Mouse (Mus musculus) kidney, adult 18-20 months (tissue): ENCODE results near the gene Fcgr1.
"Not testable (repeated sequence)": the region's sequence is repeated elsewhere in the genome, so short reads cannot be mapped to it uniquely, and the experiment has no call there.

ENCODE experiments used
- DNase-seq: peaks from one replicate; pipeline ENCODE4 v3.0.0; 2021

Gene Fcgr1

DNA sequence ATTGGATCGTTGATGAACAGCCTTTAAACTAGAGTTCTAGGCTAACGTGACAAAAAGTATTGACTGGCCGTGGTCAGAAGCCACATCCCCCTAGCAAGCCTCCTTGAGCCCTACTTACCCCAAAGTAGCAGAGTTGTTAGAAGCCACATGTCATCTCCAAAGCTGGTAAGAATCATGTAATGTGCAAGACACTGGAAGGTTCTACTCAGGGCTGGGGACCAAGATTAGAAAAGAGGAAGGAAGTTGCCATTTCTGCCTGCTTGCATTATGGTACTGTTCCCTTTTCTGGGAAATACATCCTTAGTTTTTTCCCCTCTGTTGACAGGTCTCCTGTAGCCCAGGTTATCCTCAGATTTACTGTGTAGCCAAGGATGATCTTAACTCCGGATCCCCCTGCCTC is at the start of gene Fcgr1:
TSS of gene Fcgr1 (minus strand) at position 183 of the 400 bp plus-strand sequence.
- DNase-seq = no peak

DNA sequence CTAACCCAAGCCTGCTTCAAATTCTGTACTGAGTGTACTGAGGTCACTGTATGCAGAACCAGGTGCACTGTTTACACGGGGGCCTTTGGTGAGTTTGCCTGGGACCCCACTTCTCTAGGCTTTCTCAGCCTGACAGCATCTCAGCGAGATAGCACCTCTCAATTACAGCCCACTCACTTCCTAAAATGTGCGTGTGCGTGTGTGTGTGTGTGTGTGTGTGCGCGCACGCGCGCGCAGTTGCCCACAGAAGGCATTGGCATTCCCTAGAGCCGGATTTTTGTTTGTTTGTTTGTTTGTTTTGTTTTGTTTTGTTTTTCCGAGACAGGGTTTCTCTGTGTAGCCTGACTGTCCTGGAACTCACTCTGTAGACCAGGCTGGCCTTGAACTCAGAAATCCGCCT is 48.9 kb upstream of the Fcgr1 start:
- DNase-seq = not testable (repeated sequence)

DNA sequence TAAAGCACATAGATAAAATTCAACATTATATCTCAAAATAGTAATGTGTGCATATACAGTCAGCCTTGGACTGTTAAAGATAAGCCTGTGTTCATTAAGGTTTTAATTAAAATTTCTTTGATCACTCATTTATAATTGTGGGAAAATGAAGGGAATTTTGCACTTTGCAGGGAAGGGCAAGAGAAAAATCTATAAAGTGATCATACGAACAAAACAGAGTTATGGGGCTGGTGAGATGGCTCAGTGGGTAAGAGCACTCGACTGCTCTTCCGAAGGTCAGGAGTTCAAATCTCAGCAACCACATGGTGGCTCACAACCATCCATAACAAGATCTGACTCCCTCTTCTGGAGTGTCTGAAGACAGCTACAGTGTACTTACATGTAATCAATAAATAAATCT is 48.3 kb upstream of the Fcgr1 start:
- DNase-seq = not testable (repeated sequence)

DNA sequence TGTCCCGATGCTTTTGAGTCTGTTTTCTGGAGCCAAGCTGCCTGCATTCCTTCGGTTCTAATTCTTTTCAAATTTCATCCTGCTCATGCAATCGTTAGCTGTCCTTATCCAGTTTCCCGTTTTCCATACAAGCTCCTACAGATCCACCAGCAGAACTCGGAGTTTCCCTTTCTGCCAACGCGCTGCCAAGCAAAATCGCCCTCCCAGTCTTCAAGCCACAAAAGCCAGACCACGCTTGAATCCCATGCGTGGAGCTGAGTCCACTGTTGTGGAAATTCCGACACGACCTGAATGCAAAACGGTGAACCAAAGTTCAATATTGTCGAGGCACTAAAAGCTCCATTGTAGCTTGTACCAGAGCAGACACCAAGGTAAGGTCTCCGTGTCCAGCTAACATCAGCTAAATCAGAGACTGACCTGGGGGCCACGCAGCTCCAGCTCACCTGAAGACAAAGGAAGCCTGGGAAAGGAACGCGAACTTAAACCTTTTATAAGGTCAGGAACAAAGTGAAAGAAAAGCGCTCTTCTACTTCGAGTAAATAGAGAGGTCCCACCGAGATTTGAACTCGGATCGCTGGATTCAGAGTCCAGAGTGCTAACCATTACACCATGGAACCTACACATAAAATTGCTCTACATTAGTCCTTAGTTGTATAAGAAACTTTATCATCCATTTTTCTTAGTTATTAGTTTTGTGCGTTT is 47.0 kb upstream of the Fcgr1 start:
- DNase-seq = peak; percentile 28

DNA sequence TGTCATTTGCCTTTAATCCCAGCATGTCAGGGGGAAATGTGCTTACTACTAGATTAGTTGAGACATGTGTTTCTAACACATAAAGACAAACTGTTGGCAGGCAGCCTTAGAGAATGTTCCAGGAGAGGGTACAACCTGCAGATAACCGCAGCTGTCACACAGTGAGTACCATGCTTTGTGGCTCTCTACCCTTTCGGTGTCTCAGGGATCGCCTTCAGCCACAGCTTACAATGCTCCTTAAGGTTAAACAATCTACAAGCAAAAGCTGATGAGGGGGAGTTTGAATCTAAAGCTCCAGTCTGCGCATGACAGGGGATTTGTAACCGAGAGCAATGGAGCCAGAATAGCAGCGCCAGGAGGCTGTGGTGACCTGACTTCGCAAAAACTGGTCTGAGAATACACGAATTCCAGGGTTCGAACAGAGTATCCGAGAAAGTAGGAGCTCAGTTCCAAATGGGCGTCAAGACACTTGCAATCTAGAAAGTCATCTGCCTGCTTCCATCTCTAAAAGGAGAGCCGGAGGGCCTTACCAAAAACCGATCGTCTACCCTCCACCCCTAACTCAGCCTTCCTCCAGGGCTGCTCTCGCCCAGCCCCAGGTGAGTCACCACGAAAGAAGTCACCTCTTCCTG is 45.2 kb upstream of the Fcgr1 start:
- no peak for DNase-seq

DNA sequence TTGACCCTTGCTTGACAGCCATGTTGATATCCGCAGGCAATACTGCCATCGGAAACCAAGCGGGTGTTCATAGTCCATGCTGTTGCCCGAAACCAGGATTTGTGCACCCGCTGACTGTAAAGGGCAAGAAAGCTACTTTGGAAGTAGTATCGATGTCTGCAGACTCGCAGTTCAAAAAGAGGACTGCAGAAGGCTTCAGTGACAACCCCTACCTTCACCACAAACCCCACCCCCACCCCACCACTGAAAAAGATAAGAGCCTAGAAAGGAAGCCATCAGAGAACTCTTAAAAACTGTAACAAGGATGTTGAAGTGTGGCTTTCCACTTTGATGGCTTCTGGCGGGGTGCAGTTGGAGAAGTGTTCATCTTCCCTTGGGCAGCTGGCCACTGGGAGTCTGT is 44.3 kb upstream of the Fcgr1 start:
- DNase-seq = no peak

DNA sequence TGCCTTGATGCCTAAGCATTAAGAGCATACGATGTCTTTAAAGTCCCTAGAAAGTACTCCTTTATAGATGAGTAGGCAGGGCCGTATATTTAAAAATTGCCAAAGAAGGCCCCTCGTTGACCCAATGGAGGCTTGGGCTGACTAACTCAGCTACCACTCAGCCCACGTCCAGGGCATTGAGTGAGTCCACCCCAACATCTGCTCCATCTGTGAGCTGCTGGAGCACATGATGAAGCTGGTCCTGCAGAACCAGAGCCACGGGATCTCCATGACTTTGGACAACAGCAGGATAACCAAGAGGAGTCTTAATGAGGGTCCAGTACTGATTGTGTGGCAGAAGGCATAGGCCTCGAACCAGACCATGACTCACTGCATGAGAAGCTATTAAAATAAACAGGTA is 43.5 kb upstream of the Fcgr1 start:
- DNase-seq = no peak

DNA sequence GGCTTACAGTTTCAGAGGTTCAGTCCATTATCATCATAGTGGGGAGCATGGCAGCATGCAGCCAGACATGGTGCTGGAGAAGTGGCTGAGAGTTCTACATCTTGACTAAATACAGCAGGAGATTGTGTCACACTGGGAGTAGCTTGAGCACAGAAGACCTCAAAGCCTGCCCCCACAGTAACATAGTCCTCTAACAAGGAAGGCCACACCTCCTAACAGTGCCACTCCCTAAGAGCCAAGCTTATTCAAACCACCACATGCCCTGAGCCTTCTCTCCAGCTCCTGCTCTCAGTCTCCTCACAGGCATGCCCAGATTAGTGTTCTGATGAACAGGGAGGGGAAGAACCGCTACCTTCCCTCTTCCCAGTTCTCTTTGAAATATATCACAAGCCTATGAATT is 42.9 kb upstream of the Fcgr1 start:
- DNase-seq = no peak

DNA sequence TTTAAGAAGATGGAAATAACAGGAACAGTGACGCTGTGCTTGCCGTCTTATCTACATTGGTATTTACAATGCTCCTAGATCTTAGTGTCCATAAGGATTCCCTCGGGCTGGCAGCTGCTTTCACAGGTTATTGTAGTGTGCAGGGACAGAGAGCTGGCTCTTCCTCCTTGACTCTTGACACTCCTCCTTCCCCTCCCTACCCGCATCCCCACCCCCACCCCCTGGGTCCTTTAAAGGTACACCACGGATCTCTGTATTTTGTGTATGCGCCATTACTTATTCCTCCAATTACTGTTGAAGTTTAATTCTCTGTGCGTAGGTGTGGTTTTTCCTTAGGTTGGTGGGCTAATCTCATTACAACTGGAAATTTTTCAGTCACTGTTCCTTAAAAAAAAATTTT is 41.8 kb upstream of the Fcgr1 start:
- no peak for DNase-seq

DNA sequence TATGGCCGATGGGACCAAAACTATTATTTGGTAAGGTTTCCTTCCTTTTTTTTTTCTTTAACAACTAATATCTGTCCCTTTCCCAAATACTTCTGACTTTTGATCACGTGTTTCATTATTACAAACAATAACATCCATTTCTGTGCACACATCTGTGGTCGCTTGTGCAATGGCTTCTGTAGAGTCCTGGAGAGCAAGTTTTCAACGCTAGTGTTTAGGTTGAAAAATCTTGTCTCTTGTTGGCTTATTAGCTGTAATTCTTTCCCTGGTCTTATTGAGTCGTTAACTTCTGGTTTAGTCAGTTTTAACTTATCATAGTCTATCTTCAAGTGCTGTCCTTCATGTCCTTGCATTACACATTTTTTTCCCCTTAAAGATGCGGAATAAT is 41.4 kb upstream of the Fcgr1 start:
- DNase-seq = no peak

DNA sequence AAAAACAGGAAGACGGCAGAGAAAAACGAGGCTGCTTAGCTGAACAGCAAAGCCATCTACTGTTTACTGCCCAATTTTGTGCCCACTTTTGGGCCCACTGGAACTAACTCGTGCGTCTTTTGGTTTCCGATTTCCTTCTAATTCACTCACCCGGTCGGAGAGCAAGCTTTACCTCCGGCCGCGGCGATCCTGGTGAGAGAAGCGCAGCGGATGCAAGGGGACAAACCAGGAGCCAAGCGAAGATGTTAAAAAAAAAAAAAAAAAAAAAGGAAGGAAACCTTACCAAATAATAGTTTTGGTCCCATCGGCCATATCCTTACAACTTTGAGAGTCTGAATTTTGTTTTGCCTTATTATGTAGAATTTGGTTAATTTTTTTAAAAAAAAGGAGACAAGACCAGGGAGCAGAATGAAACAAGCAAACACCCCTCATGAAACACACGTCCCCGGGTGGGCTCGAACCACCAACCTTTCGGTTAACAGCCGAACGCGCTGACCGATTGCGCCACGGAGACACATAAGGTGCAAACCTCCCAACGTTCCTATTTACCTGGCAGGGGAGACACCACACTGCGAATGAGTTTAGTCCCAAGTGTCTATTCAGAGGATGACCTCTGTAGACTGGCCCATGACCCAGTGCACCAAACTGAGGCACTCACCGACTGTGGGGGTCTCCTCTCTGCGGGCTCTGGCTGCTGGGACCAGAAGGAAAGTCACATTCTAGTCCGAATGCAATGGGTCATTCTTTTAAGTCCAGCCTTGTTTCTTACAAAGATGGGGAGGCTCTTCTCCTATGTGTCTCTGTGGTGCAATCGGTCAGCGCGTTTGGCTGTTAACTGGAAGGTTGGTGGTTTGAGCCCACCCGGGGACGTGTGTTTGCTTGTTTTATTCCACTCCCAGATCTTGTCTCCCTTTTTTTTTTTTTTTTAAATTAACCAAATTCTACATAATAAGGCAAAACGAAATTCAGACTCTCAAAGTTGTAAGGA is 40.7 kb upstream of the Fcgr1 start:
- DNase-seq = peak; percentile 24

DNA sequence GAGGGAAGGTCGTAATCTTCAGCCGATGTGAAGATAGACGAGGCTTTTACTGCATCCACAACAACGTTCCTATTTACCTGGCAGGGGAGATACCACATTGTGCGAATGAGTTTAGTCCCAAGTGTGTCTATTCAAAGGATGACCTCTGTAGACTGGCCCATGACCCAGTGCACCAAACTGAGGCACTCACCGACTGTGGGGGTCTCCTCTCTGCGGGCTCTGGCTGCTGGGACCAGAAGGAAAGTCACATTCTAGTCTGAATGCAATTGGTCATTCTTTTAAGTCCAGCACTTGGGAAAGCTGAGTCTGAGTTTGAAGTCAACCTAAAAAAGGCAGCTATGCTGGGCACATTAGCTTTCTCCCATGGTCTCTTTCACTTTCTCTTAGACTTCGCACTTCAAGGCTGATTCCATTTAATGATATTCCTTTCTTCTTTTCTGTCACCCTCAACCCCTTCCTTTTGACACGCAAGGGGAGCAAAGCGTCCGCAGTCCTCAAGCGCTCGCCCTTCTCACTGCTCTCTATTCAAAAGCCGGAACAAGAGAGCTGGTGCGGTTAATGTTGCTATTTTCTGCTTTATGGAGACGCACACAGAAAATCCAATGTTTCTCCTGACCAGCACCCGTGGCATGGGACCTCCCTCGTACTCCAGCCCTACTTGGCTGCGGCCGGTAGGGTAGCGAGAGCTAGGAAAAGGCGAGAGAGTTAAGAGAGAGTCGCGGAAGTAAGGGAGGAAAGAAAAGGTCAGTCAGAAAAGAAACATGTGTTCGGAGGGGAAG is 39.8 kb upstream of the Fcgr1 start:
- DNase-seq = peak; percentile 35

DNA sequence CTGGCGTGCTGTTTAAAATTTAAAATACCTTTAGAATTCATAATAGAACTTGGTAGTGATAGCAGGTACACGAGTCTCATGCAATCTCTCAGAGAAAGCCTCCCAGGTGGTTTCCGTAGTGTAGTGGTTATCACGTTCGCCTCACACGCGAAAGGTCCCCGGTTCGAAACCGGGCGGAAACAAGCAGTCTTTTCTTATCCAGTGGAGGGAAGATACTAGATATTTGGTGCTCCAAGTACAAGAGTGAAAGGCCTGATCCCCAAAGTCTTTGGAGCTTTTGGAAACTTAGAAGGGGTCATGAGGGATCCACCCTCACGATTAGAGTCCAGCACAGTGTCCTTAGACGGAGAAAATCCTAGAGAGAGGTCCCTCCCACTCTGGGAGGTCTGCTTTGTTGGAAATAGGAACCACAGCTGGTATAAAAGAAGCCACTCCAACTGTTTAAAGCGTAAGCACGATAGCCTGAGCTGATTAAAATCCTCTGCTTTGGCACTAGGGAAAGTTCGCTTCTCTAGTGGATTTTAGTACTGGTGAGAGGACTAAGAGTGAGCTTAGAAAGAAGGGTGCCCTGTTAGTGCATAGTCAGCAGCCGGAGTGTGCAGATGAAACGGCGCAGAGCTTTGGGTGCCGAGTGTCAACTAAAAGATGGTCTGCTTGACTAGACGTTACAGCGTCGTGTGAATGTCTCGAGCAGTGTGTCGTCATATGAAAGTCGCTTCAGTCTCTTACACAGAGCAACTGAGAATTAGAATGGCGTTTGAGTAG is 39.0 kb upstream of the Fcgr1 start:
- no peak for DNase-seq

DNA sequence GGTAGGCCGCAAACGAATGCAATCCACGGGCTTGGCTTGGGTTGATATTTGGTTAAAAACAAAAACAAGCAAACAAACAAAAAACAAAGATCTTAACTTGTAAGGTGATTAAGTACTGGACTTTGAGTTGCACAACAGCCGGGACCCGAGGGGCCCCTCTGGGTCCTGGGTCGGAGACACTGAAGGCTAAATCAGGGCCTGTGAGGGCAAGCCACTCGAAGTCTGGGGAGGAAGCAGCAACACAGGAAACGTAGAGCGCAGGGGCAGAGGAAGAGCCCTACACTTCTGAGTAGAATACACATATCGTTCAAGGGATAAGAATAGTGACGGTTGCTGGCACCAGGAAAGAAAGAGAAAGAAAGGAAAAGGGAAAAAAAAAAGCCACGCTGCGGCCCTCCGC is 38.2 kb upstream of the Fcgr1 start:
- DNase-seq = no peak

DNA sequence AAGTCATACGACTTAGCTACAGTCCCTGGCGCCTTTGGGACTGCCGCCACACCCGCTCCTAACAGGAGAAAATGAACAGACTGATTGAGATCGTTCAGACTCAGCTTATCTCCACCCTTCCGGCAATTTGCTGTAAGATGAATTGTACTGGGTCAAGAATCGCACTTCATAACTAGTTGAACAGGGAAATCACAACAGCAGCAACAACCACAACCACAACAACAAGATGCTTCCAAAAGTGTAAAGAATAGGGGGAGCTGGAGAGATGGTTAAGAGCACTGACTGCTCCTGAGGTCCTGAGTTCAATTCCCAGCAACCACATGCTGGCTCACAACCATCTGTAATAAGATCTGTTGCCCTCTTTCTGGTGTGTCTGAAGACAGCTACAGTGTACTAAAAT is 37.7 kb upstream of the Fcgr1 start:
- no peak for DNase-seq

DNA sequence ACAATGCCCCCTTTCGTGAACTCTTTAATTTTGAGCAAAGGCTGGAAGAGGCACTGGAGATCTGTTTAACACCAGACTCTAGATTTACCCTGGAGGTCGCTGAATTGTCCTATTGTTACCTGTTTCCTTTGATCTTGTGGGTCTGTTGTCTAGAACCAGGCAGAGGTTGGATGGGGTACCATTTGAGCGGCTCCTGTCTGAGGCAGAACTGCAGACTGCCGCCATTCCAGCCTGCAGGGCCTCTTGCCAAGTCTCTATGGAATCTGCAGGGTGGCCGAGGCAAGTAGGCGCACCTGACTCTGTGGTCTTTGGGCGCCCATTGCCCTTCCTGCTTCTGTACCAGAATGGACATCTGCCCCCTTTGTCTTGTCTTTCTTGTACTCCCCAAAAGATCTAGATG is 36.8 kb upstream of the Fcgr1 start:
- DNase-seq = no peak

DNA sequence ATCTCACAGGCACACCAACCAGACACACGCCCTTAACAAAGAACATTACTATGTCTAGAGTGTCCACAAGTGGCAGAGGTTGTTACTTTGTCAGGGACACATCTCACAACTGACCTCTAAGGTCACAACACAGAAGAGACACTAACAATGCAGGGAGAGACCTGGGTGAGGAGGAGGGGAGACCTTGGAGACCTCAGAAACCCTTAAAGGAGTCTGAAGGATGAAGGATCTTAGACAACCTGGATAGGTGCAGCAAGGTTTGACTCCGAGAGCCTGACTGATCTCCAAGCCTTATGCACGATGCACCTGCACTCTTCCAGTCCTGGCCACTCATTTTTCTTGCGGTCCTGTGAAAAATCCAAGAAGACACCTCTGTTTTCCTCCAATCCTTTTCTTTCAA is 36.4 kb upstream of the Fcgr1 start:
- no peak for DNase-seq

DNA sequence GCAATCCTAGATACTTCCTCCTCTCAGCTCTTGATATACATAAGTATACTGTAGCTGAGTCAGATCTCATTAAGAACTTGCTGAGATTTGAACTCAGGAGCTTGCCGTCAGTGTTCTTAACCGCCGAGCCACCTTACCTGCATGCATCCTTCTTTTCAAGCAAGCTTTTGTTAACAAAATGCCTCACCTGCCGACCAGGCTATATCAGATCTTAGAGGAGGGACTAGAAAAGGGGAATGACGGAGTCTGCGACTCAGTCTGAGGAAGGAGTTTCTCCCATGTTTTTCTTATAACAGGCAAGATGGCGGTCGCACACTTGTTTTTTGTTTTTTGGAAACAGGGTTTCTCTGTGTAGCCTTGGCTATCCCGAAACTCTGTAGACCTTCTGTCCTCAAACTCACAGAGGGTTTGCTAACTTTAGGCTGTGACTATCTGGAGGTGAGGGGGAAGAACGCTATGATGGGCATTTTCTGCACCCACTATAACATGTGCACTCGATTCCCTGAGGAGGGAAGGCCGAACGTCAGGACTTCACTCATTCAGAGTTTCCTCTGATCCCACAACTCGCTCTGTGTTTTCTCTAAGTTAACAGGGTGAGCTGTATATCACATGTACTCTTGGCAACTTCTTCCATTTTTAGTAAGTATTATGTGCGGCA is 35.1 kb upstream of the Fcgr1 start:
- no peak for DNase-seq

DNA sequence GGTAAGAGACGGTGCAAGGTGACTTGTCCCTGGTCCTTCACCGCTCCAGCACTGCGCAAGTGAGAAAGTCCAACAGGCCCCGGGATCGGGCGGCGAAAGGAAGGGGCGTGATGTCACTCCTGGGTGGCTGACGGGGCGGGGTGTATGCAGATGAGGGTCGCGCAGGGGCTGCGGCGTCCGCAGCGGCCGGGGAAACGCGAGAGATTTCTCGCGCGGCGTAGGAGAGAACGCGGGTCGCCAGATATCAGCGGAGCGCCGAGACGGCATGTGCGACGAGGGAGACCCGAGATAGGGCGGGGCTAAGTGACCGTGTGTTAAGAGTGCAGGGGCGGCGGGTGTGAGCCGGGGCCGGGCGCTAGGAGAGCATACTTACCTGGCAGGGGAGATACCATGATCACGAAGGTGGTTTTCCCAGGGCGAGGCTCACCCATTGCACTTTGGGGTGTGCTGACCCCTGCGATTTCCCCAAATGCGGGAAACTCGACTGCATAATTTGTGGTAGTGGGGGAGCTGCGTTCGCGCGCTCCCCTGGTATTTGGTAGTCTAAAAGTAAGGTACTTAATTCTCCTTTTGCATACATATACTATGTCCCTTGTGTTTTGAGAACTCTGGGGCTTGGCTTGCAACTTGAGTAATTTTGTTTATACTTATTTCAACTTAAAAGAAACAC is 34.4 kb upstream of the Fcgr1 start:
- DNase-seq = peak; percentile 28

DNA sequence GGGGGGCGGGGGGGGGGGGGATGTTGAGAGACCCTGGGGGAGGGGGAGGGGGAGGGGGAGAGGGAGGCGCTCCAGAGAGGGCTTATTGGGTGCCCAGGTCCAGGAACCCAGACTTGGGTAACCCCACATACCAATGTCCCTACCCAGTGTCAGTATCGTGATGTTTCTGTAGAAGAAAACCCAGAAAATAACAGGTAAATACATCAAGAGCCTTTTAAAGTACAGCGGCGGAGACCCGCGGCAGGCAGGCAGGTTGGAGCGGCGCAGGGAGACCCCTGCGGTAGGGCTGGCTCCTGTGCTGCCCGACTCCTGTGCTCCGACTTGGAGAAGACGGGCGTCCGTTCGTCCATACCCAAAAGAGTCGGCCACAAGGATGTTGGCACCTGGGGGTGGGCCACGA is 33.9 kb upstream of the Fcgr1 start:
- DNase-seq = no peak

DNA sequence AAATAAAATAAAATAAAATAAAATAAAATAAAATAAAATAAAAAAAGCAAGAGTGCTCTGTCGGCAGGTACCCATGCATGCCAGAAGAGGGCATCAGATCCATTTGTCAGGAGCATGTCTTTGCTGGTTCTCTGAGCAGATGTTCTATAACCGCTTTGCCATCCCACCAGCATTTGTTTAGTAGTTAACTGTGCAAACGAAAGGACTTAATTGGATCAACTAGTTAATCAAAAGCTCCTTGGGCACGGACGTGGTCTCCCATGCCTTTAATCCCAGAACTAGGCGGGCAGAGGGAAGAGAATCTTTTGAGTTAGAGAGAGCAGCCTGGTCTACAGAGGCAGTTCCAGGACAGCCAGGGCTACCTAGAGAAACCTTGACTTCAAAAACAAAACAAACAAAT is 33.4 kb upstream of the Fcgr1 start:
- no peak for DNase-seq
